Mouse (Mus musculus) embryonic fibroblast, embryonic 13.5 days (primary cell): ENCODE results near the gene Abcb1a. TPM values are rescaled to one million over a fixed set of nuclear protein-coding genes. Genes with fewer than 3 reads are reported as not detected.

Source experiments
- H3K27ac ChIP-seq: 2 replicates; pipeline ENCODE4 v1.5.1; 2012; ENCODE audit warnings: low read length, control low read depth, inconsistent platforms; ENCODE audit not compliant: insufficient read depth
- H3K4me1 ChIP-seq: 2 replicates; pipeline ENCODE4 v1.6.1; 2011; ENCODE audit warnings: low read length; ENCODE audit not compliant: control insufficient read depth, insufficient read depth
- H3K4me3 ChIP-seq: 2 replicates; pipeline ENCODE4 v1.5.1; 2011; ENCODE audit warnings: mild to moderate bottlenecking, control low read depth, low read length; ENCODE audit not compliant: insufficient read depth
- CTCF ChIP-seq: IDR thresholded peaks from 2 replicates; pipeline ENCODE4 v1.5.1; 2011; ENCODE audit warnings: mild to moderate bottlenecking, control low read depth, low read length, moderate library complexity, borderline replicate concordance; ENCODE audit not compliant: insufficient read depth
- POLR2A ChIP-seq: IDR thresholded peaks from 2 replicates; pipeline ENCODE4 v1.6.1; 2011; ENCODE audit warnings: low read depth, mild to moderate bottlenecking, control low read depth, low read length, moderate library complexity
- polyA plus RNA-seq: library from polyadenylated mRNA; stranded (reverse); fragments of >200 nt; gene quantifications from 2 replicates; pipeline ENCODE4 v1.2.4, GENCODE M21; 2011; ENCODE audit warnings: low read depth; ENCODE audit not compliant: missing spikeins, insufficient read length

The Abcb1a gene
- polyA plus RNA-seq, 1 experiment, result 1.8 TPM

GRCm38 (mm10) chr5:8667758-8668474, 8.0 kb downstream of the Abcb1a start:
- no peaks in the 10 kb centered on the region for H3K4me1 ChIP-seq
- no peak overlapping the region for H3K4me3 ChIP-seq
- TF ChIP-seq POLR2A (no peak), CTCF (no peak)
- H3K27ac ChIP-seq, result no peak overlapping the region

DNA sequence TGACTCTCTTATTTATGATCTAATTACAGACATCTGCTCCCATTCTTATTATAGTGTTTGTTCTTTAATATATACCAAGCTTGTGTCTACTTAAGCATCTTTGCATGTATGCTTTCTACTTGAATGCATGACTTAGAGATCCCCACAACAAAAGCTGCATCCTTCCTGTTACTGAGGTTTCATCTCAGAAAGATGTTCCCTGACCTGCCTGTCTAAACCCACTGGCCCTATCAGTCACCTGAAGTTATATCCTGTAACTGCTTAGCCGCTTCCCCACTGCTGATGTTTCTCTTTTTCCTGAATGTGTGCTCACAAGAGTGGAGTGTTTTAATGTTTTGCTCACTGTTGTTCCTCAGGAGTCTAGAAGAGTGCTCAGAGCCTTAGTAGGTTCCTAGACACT, 9.7 kb downstream of the Abcb1a start:
- H3K4me1 ChIP-seq, result no peaks in the 10 kb centered on the region
- no peak overlapping the region for H3K4me3 ChIP-seq
- H3K27ac ChIP-seq, result no peak overlapping the region
- TF ChIP-seq POLR2A (no peak), CTCF (no peak)

DNA sequence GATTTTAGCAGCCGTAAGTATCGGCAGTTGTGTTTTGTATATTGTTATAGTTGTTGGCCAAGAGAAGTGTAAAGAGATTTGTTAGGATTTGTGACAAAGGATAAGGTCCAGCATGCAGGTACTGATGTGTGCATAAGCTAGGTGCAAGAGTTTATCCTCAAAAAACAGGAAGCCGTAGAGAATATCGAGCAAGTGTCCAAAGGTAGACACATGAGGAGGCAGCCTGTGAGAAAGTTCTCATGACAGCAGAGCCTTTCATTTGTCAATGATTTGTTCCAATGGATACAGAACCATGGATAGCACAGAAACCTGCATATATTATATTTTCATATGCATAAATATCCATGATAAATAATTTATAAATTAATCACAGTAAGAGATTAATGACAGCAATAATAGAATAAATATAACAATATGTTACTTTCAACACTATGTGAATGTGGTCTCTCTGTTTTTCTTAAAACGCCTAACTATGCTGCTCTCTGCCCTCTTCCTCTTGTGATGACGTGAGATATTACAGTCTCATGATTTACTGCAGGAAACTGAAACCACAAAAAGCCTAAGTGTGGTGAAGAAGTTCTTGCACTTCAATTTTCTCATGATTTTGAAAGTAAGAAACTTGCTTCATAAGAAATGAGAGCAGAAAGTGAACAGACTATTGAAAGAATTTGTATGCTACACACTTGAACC, 15.5 kb downstream of the Abcb1a start:
- Histone ChIP-seq H3K4me3 (no peak overlapping the region), H3K27ac (no peak overlapping the region; the same call in 1 of the 2 replicates), H3K4me1 (no peaks in the 10 kb centered on the region)
- TF ChIP-seq POLR2A, result no peak
- TF ChIP-seq CTCF, result no peak

- TF ChIP-seq CTCF, result no peak
- no peak for TF ChIP-seq POLR2A
- no peak overlapping the region; the same call in 1 of the 2 replicates for H3K27ac ChIP-seq
- no peaks in the 10 kb centered on the region for H3K4me1 ChIP-seq
- no peak overlapping the region for H3K4me3 ChIP-seq
These were observed 16.0 kb downstream of the Abcb1a start for GRCm38 (mm10) chr5:8675952-8676262.

DNA sequence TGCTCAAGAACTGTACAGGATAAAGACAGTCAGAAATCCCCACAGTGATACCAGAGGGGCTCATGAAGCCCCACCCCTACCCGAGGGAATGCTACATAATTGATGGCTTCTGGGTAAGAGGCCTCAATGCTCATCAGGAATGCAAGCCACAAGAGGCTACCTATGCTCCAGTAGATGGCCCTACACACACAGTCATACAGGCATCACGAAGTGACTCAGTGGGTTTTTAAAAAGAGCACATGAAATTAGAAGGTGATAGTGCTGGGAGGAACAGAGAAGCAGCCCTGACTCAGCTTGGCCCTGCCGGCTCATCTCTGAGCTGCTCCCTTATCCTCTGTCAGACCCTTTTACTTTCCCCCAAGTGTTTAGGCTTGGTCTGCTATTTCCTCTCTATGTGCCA, 21.3 kb downstream of the Abcb1a start:
- no peaks in the 10 kb centered on the region for H3K4me1 ChIP-seq
- TF ChIP-seq POLR2A (no peak), CTCF (no peak)

DNA sequence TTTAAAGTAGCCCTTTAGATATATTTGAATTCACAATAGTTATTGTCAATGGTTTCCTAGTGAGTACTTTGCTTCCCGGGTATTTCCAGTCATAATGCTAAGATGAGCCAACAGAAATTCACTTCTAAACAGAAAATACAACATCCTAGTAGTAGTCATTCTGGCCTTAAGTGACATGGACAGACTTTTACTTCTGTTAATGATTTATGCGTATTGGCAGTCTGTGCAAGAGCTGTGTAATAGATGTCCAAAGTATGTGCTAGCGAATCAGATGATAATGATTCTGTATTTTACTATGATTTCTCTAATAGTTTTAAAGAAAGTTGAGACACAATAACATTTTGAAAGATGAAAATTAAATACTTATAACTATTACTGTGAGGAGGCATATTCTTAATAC, 23.8 kb downstream of the Abcb1a start:
- Histone ChIP-seq H3K4me3 (no peak overlapping the region), H3K27ac (no peak overlapping the region), H3K4me1 (no peaks in the 10 kb centered on the region)
- TF ChIP-seq POLR2A, result no peak

More for the DNA sequence above, 21.3 kb downstream of the Abcb1a start:
- Histone ChIP-seq H3K4me3 (no peak overlapping the region), H3K27ac (no peak overlapping the region)

DNA sequence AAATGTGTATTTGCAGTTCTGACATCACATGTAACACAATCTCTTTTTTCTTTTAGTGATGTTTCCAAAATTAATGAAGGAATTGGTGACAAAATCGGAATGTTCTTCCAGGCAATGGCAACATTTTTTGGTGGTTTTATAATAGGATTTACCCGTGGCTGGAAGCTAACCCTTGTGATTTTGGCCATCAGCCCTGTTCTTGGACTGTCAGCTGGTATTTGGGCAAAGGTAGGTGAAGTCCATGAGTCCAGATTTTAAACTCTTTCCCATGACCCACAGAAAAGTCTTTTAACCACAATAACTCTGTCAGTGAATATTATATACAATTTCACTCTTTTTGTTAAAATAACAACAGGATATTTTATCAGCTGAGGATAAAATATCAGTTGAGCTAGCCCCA, 26.2 kb downstream of the Abcb1a start:
- TF ChIP-seq CTCF, result no peak
- TF ChIP-seq POLR2A, result no peak
- Histone ChIP-seq H3K4me1 (no peaks in the 10 kb centered on the region), H3K4me3 (no peak overlapping the region), H3K27ac (no peak overlapping the region)

DNA sequence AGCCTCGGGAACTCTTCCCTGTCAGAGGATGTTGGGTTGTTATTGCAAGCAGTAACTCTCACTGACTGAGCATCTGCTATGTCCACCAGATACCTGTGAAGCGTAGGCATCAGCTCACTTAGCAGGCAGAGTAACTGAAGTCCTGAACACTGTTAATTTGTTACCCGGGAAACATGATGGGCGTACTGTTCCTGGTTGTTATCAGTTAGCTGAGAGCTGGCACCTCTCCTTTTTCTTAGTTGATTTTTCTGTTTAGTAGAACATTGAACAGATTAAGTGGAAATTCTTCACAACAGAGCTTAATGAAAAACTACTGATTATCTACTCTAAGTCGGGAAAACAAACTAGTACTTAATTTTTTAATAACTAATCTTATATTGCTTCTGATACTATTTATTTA, 27.7 kb downstream of the Abcb1a start:
- no peak overlapping the region for H3K4me3 ChIP-seq
- no peaks in the 10 kb centered on the region for H3K4me1 ChIP-seq
- H3K27ac ChIP-seq, result no peak overlapping the region
- TF ChIP-seq POLR2A (no peak), CTCF (no peak)

DNA sequence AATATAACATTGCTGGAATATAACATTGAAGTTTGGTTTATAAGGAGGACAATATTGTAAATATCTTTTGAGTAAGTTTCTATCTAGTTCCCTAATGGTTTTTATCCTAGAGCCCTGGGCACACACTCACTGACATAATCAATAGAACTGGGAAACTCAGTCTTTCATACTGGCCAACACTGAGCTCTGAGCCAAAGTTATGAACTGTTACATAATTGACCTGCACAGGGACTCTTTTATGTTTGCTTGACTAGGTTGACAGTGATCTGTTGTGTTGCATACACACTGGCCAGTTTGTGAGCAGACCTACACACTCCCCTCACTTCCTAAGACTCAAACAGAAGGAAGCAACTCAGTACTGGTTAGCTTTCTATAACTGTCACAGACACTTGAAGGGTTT, 56.2 kb downstream of the Abcb1a start:
- no peak overlapping the region for H3K4me3 ChIP-seq
- TF ChIP-seq CTCF (no peak), POLR2A (no peak)
- H3K27ac ChIP-seq, result no peak overlapping the region
- H3K4me1 ChIP-seq, result no peaks in the 10 kb centered on the region

DNA sequence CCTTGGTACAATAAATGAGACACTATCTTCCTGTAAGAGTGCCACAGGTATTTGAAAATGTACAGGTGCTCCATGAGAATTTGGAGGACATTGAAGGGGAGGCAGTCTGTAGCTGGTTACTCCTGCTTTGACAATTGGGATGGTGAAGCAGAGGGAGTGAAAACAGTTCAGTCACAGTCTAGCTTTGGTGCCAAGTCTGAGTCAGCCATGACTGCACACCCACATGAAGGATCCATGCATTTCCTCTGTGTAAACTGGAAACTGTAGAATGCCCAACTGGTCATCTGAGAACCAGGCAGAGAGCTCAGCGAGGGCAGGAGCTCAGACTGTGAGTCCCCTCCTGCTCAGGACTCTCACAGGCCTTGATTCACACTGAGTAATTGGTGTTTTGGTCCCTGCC, 59.7 kb downstream of the Abcb1a start:
- H3K27ac ChIP-seq, result no peak overlapping the region
- no peaks in the 10 kb centered on the region for H3K4me1 ChIP-seq
- H3K4me3 ChIP-seq, result no peak overlapping the region
- TF ChIP-seq POLR2A (no peak), CTCF (no peak)
